Mouse (Mus musculus) liver, adult 2 months (tissue): ENCODE data around the gene Tmigd3.

Experiments used
- CTCF ChIP-seq: fragments of 200-500 bp; IDR thresholded peaks from 2 replicates; pipeline ENCODE4 v1.5.1; 2011; ENCODE audit warnings: low read depth, low read length, control low read depth
- POLR2A ChIP-seq: fragments of 200-500 bp; IDR thresholded peaks from 2 replicates; pipeline ENCODE4 v1.6.1; 2011; ENCODE audit warnings: low read length, control low read depth; ENCODE audit not compliant: insufficient read depth; ENCODE audit errors: extremely low read depth

GRCm38 (mm10) chr3:105880419-105880818 is 9.7 kb downstream of the Tmigd3 start:
- TF ChIP-seq CTCF (no peak), POLR2A (no peak)
